Mouse (Mus musculus) embryo, embryonic 9.5 days (tissue): ENCODE measurements around the gene Cdc5l.
"Not testable (repeated sequence)": the region's sequence is repeated elsewhere in the genome, so short reads cannot be mapped to it uniquely, and the experiment has no call there.

ENCODE experiments used
- DNase-seq: peaks from one replicate; pipeline ENCODE4 v3.0.0-alpha.2; 2017; ENCODE audit errors: extremely low spot score

Gene Cdc5l

DNA sequence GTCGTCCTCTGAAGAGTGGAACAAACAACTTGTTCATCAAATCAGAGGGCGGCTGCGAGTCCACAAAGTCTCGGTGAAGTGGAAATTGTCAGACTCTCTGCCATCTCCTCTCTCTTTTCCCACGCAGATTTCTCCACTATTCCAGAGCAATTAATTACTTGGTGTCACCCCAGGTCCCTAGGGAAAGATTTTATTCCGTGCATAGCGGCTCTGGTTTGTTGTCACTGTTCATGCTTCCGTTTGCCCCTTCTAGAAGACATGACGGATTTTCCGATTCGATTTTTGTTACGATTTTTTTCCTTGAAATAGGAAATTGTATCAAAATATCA, 689 bp upstream of the Cdc5l start:
- no peak for DNase-seq

DNA sequence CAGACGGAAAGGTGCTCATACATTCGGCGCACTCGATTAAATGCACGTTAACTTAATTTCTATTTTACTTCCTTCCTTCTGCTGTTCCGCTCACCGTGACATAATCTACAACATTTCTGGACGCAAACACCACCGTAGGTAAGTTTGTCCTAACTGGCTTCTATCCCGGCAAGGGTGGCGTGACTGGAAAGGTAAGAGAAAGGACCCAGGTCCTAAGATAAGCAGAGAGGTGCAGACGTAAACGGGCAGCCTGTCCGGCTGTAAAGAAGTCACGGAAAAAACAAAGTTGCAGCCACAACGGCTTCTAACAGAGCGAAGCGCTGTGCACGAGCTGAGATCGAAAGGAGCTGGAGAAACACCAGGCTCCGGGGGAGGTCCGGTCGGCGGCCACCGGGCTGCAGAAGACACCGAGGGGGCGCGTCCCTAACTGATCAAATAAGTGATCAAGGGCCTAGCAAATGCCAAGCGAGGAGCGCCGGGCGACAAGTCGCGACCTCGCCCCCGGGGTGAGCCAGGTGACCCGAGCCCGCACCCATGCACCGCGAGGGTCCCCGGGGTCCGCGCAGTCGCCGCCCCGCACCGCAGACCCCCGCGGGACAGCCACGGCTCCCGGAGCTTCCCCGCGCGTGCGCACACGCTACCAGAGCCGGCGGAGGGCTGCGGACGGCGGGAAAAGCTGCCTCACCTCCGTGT, 685 bp downstream of the Cdc5l start:
- no peak for DNase-seq

- no peak for DNase-seq
Measured at GRCm38 (mm10) chr17:45432007-45432406, 1.5 kb downstream of the Cdc5l start.

DNA sequence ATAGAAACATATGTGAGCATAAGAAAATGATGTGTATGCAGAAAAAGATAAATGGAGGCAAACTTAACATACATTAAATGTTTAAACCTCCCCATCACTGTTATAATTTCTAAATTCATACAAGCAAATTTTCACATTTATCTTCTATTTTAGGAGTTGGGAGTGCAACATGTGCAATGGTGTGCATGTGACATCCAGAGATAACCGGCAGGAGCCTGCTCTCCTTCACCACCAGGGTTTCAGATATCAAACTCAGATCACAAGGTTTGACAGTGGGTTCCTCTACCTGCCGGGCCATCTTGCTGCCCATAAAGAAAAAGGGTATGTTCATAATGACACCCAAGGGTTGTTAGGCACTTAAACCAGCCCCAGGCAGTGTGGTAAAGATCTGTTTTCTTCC, 16.1 kb downstream of the Cdc5l start:
- no peak for DNase-seq

DNA sequence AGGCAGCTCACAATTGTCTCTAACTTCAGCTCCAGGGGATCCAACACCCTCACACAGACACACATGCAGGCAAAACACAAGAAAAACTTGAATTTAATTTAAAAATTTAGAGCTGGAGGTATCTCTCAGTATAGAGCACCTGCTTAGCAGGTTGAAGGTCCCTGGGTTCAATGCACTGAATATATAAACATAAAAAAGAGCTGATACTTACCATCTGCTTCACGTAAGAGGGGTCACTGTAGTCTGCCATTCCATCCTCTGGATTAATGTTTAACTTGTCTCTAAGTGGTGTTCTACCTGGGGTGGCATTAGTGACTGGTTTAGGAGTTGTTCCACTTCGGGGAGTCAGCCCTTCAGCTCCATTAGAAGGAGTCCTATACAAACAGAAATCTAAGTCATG, 21.9 kb downstream of the Cdc5l start:
- DNase-seq, result not testable (repeated sequence)

GRCm38 (mm10) chr17:45408719-45409118, 24.8 kb downstream of the Cdc5l start:
- DNase-seq, result no peak

DNA sequence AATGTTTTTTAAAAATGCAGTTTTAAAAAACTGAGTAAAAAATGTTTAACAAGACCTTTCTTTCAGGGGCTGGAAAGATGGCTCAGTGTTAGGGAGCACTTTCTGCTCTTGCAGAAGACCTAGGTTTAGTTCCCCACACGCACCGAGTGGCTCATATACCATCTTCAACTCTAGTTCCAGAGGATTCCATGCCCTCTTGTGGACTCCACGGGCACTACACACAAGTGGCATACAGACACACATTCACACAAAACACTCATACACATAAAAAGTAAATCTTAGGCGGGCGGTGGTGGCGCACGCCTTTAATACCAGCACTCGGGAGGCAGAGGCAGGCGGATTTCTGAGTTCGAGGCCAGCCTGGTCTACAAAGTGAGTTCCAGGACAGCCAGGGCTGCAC, 27.3 kb downstream of the Cdc5l start:
- DNase-seq, result no peak

DNA sequence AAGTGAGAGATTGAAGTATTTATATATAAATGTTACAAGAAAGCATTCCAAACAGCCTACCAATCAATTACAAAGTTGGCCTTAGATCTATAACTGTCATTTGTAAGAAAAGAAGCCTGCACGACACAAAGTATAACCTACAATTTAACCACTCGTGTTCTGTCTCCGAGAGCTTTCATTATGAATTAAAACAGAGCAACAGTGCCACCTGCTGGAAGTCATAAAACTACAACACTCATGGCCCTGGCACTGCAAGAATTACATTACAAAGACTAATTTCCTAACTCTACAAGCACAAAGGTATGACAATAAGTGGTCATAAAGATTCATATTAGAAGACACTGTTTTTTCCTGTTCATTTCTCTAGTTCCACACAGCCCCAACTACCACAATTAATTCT, 30.3 kb downstream of the Cdc5l start:
- DNase-seq, result peak; percentile 49

DNA sequence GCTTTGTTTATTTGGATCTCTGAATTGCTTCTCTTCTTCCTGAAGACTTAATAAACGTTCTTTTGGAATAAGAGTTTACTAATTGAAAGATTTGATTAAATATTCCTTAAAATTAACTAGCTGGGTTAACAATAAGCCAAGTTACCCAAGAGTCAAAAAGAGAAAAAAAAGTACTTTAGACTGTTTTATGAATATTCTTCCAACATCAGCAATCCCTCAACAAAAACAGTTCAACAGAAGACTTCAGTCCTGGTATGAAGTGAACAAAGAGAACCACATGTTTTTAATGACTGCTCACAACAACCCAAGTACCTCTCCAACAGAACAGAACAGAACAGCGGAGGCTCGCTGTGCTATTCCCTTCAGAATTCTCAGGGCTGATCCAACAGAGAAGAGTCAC, 30.9 kb downstream of the Cdc5l start:
- no peak for DNase-seq

DNA sequence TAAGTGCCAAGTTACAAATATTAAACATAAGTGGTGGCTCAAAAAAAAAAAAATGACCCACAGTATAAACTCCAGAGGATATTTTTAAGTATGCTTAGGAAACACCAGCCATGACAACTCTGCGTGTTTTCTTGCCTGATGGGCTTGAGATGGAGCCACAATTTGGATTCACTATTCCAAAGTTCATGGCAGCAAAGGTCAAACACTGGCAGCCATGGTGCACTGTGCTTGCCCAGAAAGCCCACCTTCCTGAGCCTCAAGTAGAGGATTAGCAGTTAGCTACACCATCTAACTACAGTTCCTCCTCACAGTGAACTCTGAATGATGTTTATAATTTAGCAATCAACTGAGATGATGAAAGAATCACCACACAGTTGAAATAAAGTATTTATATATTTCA, 31.4 kb downstream of the Cdc5l start:
- DNase-seq, result no peak

- DNase-seq, result no peak
Measured at GRCm38 (mm10) chr17:45401126-45401905, 32.2 kb downstream of the Cdc5l start.

DNA sequence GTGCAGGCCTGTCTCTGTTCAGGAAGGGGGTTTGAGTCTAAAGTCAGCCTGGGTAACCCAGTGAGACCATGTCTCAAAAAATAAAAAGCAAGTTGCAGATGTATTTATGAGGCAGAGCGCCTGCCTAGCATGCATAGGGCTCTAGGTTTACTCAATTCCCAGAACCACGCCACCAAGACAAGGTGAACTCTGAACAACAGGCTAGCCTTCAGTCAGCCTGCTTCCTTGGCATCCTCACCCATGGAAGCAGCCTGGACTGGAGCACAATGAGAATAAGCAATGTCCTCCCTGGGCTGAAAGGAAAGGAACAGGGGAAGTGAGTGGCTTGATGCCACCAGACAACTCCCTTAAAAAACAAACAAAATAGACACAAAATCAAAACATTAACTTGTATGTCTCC, 35.5 kb downstream of the Cdc5l start:
- no peak for DNase-seq

- DNase-seq, result no peak
Measured at GRCm38 (mm10) chr17:45397541-45397940, 36.0 kb downstream of the Cdc5l start.

GRCm38 (mm10) chr17:45394612-45395011, 38.9 kb downstream of the Cdc5l start:
- no peak for DNase-seq

GRCm38 (mm10) chr17:45393765-45394164, 39.8 kb downstream of the Cdc5l start:
- DNase-seq, result no peak

- DNase-seq, result no peak
Measured at GRCm38 (mm10) chr17:45389896-45390295, 43.6 kb downstream of the Cdc5l start.

DNA sequence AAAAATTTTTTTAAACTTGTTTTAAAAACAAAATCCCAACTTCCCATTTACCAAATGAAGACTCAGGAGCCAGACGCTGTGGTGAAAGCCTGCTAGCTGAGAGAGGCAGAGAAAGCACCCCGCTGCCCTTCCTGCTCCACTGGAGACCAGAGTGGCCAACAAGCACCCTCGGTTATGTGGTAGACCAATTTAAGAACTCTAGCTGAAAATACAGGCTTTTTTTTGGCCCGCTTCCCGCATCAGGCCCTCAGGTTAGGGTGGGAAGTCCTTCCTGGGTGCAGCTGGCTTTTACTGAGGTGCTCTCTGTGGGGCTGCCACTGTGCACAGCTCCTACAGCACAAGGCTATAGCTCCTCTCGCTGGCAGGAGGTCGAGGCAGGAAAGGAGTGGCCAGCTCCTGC, 46.6 kb downstream of the Cdc5l start:
- DNase-seq, result no peak

DNA sequence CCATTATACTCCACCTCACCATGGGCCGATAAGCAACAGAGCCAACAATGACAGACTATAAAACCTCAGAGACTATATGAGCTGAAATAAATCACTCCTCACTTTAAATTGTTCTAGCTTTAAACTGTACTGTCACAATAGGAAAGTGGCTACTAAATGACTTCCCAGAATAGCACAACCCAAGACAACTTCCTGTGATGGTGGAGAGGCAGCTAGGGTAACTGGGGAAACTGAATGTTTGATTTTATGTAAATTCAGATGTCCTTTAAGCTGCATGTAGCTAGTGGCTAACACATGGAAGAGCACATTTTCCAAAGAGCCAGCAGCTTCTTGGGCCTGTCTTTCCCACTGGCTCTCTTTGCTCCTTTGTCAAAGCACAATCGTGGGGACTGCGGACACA, 50.2 kb downstream of the Cdc5l start:
- DNase-seq, result no peak

DNA sequence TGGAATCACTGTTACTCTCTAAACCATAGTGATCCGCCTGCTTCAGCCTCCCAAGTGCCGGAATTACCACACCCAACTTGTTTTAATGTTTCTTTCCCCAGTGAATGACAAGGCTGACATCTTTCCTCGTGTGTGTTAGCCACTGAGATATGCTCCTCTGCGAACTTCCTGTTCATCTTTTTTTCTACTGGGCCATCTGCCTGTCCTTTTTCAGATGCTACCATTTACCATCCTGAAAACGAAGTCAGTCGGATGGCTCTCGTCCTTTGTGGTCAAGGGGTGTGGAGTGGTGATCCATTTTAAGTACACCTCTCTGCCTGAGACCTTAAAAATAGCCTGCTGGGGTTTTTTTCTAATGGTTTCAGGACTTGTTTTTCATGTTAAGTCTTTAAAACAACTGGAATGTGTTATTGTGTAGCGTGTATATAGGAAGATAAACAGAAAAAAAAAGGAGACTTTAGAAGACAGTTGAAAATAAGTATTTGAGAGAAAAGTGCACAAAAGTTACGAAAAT, 54.2 kb downstream of the Cdc5l start:
- no peak for DNase-seq

DNA sequence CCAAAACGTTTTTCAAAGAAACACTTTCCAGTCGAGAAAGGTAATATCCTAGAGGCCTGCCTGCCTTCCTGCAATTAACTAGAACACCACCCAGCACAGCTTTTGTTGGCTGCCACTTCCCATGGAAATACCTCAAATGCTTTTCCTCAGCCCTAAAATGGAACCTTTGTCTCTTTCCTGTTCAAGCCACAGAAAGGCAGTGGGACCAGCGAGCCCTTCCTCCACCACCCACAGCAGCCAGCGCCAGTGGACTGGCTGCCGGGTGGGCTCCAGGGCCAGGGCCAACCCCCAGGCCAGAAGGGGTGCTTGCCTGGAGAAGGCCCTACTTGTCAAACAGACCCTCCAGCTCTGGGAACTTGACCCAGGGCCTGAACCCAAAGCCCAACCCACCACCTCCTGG, 56.2 kb downstream of the Cdc5l start:
- DNase-seq, result no peak

DNA sequence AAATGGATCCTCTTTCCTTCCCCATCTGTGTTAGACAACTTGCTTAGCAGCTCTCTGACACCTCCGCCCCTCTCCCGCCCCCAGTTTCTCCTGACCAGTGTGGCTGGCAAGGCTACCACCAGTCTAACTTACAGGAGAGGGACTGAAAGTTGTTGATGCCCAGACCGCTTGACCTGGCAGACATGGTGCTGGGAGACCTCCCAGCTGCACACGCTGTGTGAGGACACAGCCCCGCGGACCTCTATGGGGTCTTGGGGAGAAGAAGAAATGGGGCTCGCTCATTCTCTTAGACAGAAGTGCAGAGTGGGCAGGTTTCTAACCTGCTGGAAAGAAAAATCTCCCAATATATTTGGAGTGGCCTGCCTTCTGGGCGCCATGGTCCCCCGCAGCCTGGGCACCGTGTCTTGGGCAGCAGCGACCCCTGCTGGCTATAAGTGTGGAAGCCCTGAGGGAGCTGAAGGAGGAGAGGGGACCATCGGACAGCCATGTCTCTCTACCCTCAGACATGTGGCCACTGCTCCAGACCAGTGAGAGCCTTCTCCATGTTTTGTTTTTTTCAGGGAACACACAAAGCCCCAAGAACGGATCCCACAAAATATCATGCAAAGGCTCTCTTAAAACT, 59.4 kb downstream of the Cdc5l start:
- DNase-seq, result peak; percentile 83

GRCm38 (mm10) chr17:45371042-45371441, 62.5 kb downstream of the Cdc5l start:
- DNase-seq, result no peak

DNA sequence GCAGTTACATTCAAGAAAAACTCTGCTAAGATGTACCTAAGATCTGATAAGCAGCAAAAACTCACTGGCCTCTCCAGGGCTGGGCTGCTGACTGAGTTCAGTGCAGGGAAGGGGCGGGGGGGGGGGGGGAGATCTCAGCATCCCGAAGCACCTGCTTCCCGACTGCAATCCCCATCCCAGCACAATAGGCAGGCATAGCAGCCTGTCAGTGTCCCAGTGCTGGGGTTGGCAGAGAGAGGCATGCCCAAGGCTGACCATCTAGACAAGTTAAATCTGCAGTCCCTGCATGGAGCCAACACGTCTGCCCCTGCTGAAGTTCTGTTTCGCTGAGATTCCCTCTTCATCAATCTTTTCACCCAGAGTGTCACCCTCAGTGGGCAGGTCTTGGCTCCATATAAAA, 63.0 kb downstream of the Cdc5l start:
- no peak for DNase-seq
